Mouse (Mus musculus): ENCODE results near the gene Dclk3.

GRCm38 (mm10) chr9:111439836-111440201 lies 938 bp downstream of the Dclk3 start:
- TF ChIP-seq POLR2A (IDR thresholded peaks at IDR 0.05; ENCODE audit: insufficient read depth, low read depth, low read length) (no peak), CTCF (IDR thresholded peaks at IDR 0.05; ENCODE audit: insufficient read depth, low read depth, low read length) (no peak)
